Mouse (Mus musculus) 3T3-L1 (cell line): ENCODE measurements around the gene AI837181.
"Not testable (repeated sequence)": the region's sequence is repeated elsewhere in the genome, so short reads cannot be mapped to it uniquely, and the experiment has no call there.

Source experiments
- DNase-seq: peaks from one replicate; pipeline ENCODE4 v3.0.0-alpha.2; 2015; ENCODE audit warnings: low read depth, low spot score

The AI837181 gene

DNA sequence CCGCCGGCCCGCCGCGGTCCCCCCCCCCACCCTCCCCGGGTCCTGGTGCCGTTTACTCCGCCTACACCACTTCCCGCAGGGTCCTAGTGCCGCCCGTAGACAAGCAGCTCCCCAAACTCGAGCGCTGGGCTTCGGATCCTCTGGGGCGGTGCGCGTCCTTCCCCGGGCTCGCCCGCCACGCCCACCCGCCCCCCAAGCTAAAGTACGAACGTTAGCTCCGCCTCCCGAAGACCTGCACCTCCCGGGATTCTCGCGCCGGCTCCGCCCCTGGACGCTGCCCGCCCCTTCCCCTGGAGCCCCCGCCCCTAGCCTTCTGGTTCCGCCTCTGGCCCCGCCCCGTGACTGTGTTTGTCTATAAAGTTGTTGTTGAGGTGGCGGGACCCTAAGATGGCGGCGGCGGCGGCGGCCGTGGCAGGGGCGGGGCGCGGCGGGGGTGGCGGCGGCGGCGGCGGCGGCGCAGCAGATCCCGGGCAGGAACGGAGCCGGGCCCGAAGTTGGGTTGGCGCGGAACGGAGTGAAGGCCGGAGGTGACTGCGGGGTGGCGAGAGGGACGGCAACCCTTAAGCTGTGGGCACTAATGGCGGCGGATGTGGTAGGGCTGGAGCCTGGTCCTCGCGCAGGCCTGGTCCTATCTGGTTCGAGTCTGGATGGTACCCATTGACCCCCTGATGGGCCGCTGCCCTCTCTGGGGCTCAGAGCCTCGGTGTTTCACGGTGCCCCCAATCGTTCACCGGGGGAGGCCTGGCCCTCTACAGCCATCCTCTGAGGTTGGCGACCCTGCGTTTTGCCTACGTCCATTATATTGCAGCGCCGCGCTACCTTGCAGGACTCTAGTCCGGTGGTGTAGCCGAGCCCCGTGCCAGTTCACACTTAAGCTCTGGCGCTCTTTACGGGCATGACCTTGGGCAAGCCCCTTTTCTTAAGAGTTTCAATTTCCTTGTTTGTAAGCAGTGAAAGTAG lies at the start of gene AI837181, which contains the start of gene Drap1:
Gene AI837181 (plus strand): TSS at position 363 of the 960 bp plus-strand sequence.
Gene Drap1 (minus strand): TSS at position 198 of the 960 bp plus-strand sequence.
- DNase-seq, result peak; percentile 98

- no peak for DNase-seq
Observed at GRCm38 (mm10) chr19:5377446-5377845, 47.5 kb upstream of the AI837181 start.

- DNase-seq, result no peak
Observed at GRCm38 (mm10) chr19:5383326-5383725, 41.6 kb upstream of the AI837181 start.

GRCm38 (mm10) chr19:5384715-5385114 lies 40.2 kb upstream of the AI837181 start:
- DNase-seq, result no peak

GRCm38 (mm10) chr19:5388011-5388441 lies 36.9 kb upstream of the AI837181 start:
- peak; percentile 55 for DNase-seq

DNA sequence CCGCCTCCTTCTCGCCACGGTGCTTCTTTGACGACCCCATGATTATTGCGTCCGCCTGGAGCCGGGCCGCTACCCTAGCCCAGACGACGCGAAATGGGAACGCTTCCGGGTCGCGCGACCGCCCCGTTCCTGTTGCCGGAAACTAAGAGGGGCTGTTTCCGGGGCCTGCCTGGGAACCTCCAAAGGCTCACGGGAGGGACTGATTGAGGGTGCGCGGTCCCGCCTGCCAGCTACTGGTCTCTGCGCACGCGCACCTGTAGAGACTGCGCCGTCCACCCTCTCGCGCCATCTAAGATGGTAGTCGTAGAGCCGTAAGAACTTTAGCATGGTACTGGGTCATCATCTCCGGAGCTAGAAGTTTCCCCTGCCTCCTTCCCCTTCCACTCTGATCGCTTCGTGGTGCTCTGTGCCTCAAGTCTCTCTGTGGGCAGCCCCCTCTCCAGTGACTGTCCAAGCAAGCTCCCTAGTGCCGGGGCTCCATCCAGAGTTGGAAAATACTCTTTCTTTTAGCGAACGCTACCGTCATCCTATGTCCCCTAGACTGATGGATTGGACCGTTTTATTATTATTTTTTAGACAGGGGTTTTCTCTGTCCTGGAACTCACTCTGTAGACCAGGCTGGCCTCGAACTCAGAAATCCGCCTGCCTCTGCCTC lies 36.2 kb upstream of the AI837181 start, which contains the start of gene Sart1:
Gene Sart1 (minus strand): TSS at position 116 of the 655 bp plus-strand sequence.
- peak; percentile 98 for DNase-seq

DNA sequence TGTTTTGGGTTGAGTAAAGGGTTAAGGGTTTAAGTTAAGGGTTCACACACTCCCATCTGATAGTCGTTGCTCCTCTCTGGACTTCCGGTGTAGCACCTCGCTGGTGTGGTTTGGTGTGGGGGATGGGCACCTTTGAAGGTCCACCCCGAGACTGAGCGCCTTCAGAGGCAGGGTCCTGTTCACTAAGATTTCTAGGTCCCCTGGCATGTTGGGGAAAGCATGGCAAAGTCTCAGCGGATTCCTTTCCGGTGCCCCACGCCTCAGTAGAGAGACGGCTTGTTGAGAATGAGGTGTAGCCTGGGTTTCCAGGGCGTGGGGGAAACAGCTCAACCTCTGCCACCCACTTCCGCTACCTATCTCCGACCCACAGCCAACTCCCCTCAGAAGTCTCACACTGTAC lies 35.3 kb upstream of the AI837181 start:
- peak; percentile 46 for DNase-seq

DNA sequence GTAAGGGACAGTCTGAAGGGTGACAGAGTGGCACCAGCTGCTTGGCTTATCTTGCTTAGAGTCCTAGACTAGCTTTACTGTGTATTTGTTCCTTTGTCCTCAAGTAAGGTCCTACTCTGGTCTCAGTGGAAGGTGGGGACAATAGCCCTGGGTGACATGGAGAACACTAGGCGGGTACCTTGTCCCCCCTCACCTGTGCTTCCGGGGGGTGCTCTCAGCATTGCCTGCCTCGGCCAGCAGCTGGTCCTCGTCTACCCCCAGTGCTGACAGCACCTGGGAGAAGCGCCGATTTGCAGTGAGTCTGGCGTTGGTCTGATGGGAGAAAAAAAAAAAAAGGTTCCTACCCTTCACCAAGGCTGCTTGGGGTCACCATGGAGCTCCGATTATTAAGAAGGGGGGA lies 34.5 kb upstream of the AI837181 start:
- no peak for DNase-seq

DNA sequence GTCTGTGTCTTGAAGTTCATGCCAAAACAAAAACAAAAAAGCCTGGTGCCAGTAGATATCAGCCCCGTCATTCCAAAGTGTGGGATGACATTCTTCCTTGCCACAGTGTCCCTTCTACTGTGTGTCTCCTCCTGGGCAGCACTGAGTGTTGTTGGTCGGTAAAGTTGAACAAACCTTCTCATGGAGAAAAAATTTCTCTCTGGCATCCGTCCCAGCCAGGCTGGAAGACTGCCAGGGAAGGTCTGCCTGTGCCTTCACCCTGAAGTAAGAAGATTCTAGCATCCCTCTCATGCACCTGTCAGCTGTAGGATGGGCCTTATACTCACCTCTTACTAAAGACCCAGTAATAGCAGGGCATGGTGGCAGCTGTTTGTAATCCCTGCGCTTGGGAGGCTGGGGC lies 32.1 kb upstream of the AI837181 start:
- DNase-seq, result peak; percentile 86

DNA sequence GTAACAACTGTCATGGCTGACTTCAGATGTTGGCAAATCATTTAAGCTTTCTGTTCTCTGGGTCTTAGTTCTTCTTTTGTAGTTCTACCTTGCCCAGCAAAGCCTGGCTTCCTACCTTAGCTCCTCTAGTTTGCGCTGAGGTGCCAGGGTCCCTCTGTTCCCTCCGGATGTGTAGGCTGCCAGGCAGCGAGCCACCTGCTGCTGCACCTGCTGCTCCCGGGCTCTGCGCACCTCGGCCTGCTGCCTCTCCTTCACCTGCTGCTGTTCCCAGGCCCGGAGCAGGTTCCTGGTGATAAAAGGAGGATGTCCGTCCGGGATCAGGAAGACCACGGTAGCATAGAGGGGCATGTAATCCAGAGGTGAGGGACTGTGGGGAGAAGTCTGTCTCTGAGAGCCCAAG lies 30.8 kb upstream of the AI837181 start:
- DNase-seq, result no peak

DNA sequence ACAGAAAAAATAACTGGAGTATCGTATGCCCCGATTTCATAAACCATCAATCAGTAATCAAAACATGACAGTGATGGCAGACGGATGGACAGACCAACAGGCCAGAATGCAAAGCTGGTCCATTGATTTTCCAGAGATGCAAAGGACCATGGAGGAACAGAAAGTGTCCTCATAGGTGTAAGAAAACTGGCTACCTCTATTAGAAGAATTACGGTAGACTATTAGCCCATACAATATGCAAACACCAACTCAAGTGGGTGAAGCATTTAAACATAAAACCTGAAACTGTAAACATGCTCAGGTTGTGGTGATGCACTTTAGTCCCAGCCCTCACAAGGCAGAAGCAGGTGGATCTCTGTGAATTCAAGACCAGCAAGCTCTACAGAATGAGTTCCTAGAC lies 29.6 kb upstream of the AI837181 start:
- DNase-seq, result no peak

GRCm38 (mm10) chr19:5401073-5401472 lies 23.9 kb upstream of the AI837181 start:
- DNase-seq, result not testable (repeated sequence)

GRCm38 (mm10) chr19:5402293-5402692 lies 22.7 kb upstream of the AI837181 start, which contains the start of gene Tsga10ip:
Tsga10ip (minus strand) TSS chr19:5402526.
- no peak for DNase-seq

- no peak for DNase-seq
Observed at GRCm38 (mm10) chr19:5405924-5406323, 19.0 kb upstream of the AI837181 start.

GRCm38 (mm10) chr19:5406531-5407126 lies 18.3 kb upstream of the AI837181 start:
- not testable (repeated sequence) for DNase-seq

DNA sequence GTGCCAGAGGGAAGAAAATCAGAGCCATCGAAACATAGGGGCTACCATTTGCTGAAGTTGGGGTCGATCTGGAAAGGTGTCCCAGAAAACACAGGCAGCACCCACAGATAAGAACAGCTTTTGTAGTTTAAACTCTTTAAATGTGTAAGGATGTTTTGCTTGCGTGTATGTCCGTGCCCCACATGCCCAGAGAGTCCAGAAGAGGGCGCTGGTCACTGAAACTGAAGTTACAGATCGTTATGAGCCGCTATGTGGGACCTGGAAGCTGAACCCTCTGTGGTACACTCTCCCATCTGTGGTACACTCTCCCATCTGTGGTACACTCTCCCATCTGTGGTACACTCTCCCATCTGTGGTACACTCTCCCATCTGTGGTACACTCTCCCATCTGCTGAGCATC lies 17.8 kb upstream of the AI837181 start:
- no peak for DNase-seq

GRCm38 (mm10) chr19:5408057-5409001 lies 16.6 kb upstream of the AI837181 start:
- peak; percentile 49 for DNase-seq

DNA sequence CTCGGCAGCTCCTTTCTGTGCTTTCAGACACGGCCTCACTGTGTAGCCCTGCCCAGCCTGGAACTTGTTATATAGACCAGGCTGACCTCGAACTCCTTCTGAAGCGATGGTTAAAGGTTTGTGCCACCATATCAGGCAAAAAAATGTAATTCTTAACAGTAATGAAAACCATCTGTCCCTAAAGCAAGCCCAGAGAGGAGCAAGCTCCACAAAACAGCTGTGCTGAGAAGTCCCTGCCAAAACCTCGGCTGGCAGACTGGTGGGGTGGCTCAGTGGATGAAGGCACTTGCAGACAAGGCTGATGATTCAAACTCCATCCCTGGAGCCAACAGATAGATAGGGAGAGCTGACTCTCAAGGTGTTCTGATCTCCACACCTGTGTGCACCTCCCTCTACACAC lies 15.9 kb upstream of the AI837181 start:
- DNase-seq, result peak; percentile 89

- no peak for DNase-seq
Observed at GRCm38 (mm10) chr19:5410641-5411040, 14.3 kb upstream of the AI837181 start.

- no peak for DNase-seq
Observed at GRCm38 (mm10) chr19:5411961-5412360, 13.0 kb upstream of the AI837181 start.

DNA sequence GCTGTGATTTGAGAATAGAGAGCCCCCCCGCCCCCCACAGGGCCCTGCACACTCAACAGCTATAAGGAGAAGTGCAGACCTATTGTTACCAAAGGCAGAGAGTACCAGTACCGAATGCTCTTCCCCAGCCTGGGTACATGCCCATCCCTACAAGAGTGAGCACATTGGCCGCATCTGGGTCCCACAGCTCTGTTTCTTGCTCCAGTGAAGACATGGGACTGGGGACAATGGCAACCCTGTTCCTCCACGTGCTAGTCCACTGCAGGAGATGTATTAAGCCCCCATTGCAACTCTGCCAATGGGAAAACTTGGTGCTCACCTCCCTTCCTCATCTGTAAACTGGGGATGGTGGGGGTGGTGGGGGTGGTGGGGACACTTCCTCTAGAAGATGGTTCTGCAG lies 11.1 kb upstream of the AI837181 start:
- no peak for DNase-seq
